Mouse (Mus musculus) CD4-positive, CD25-positive, alpha-beta regulatory T cell, adult 4 months (primary cell): ENCODE data around the gene Rabac1. TPM values are rescaled to one million over a fixed set of nuclear protein-coding genes. Genes with fewer than 3 reads are reported as not detected.
A peak's percentile ranks its signal among the peaks of the same experiment; 100 is the strongest.

Source experiments
- ATAC-seq: one replicate; pipeline ENCODE4 v1.8.0; 2017
- polyA plus RNA-seq, 2 experiments: library from polyadenylated mRNA; unstranded; fragments of 100-300 nt; shearing (Covaris generic); gene quantifications; one replicate each; pipeline ENCODE4 v1.2.1; 2017

Rabac1 gene
- polyA plus RNA-seq: 100 to 1,000 TPM; 187 to 237 TPM

GRCm38 (mm10) chr7:24971972-24972893 lies at the start of gene Rabac1:
Gene Rabac1 (minus strand): TSS chr7:24972754.
- ATAC-seq: peak; percentile 91

GRCm38 (mm10) chr7:25011592-25011991 lies 39.0 kb upstream of the Rabac1 start:
- no peak for ATAC-seq

DNA sequence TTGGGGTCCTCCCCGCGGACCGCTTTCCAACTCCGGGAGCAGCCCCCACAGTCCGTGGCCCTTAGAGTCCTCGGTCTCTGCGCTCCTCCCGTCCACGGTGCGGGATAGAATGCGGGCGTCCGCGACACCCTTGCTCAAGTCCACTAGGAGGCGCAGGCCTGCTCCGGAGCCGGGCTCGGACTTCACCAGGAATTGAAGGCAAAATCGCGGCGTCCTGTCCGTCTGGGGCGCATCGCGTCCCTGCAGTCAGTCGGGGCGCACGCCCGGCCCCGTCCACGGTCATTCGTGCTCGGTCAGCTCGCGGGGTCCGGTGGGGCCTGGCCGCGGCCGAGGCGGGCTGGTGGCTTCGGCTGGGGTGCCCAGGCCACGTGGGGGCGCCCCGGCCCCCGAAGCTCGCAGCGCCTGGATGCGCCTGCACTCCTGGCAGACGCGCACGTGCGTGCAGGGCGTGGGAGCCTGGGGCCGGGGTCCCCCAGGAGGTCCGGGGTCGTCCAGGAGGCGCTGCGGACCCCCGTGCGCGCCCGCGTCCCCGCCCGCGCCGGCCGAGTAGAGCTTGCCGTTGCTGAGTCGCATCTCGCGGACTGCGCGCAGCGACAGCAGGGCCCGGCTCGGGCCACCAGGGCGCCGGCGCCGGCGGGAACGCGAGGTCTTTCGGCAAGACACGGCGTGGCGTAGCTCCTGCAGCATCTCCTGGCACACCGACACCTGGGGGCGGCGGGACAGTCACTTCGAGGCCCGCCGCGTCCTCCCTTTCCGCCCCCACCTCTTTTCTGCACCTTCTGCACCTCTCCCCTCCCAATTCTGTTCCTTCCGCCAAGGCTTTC lies 37.7 kb upstream of the Rabac1 start:
- ATAC-seq: no peak

- no peak for ATAC-seq
Measured at GRCm38 (mm10) chr7:25009099-25009700, 36.6 kb upstream of the Rabac1 start.

GRCm38 (mm10) chr7:25008635-25009034 lies 36.1 kb upstream of the Rabac1 start:
- ATAC-seq: no peak

DNA sequence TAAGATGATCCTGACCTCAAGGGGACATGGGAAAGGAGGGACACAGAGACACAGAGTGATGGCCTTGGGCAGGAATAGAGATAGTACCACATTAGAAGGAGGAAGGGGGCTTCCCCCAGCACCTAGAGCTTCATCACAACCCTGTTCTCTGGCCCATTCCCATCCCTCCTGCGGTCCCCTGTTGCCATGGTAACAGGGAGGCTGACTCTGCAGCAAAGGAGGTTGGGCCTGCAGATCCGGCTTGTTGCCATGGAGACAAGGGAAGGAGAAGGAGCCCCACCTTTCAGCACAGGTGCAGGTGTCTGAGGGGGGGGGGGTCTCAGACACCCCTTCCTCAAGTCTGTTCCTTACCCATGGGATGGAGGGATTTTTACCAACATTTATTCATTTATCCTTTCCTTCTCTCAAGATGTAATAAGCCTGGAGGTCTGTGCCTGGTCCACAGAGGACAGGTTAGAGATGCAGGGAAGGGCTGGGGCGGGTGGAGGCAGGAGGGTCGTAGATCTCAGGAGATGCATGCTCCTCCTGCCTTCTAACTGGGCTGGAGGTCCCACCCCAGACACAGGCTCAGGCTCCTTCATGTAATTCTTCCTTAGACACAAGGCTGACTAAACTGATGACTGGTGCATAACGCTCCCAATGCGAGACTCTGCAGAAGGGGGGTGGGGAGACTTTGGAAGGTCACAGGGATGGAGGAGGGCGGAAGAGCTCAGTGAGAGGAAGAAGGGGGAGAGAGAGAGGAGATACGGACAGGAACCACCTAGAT lies 35.2 kb upstream of the Rabac1 start:
- no peak for ATAC-seq

GRCm38 (mm10) chr7:25006586-25007364 lies 34.2 kb upstream of the Rabac1 start:
- no peak for ATAC-seq

DNA sequence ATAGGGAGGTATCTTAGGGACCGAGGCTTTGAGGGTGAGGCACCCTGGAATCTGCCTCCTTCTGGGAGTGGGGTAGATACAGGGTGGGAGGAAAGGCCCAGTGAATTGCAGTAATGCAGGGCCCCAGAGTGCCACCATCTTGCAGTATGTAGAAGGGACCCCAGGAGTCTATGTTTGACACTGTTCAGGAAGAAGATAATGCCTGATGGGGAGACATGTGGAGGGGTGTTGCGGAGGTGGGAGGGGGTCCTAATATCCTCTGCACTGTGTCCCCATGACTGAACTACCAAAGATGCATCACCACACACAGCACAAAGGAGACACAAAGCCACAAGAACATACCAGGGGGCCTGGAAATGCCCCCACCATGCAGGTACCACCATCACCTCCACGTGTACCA lies 33.6 kb upstream of the Rabac1 start:
- ATAC-seq: no peak

- ATAC-seq: no peak
Measured at GRCm38 (mm10) chr7:25005421-25006065, 33.0 kb upstream of the Rabac1 start, which contains the start of gene Atp1a3. Gene Atp1a3 (minus strand): TSS chr7:25005958.

GRCm38 (mm10) chr7:25004806-25005205 lies 32.3 kb upstream of the Rabac1 start:
- no peak for ATAC-seq

DNA sequence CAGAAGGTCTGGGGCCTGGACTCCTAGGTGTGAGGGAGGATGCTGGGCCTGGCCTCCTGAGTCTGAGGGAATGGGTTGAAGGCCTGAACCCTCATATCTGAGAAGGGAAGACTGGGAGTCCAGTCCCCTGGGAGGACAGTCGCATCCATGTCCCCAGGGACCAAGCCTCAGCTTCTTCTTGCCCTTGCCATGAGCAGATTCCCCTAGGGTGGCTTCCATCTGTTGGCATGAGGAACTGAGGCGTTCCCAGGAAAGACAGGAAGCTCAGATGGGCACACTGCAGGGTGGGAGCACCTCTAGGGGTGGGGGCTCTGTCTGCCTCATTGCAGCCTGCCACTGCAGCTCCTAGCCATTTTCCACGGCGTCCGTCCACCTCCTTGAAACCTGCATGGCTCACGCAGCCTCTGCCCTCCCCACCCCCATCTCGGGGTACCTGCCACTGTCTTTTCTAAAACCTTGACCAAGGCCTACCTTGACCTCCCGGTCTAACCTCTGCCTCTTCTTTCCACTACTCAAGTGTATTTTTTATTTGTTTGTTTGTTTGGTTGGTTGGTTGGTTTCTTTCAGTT lies 31.4 kb upstream of the Rabac1 start:
- ATAC-seq: no peak

DNA sequence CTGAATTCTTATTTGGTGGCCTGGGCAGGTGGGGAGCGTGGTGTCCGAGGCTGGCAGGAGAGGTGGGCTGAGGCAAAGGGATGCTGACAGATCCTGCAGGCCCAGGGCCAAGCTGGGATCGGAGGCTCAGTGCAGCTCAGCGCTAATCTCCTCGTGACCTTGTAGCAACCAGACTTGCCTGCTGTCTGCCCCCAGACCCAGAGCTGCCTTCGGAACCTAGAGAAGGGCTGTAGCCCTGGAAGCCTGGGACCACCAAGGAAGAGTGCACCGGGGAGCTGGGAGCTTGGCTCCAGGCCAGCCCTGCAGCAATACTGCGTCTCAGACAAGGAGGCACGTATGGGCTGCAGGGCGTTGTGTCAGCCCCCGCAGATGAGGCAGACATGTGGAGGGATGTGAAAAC lies 30.7 kb upstream of the Rabac1 start:
- ATAC-seq: no peak

DNA sequence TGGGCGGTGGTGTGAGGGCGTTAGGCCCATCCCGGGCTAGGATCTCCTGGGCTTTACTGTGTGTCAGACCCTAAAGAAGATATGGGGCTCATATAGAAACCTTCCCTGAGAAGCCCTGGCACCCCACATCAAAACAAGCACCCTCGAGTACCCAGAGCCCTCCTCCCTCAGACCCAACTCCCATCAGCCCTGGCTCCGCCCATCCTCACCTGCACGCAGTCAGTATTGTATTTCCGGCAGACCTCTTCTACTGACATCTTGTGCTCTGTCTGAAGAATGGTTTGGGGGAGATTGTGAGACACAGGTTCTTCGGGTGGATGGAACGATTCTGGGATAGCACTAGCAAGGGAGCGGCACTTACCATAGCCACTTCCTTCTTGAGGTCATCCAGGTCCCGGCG lies 28.2 kb upstream of the Rabac1 start:
- peak; percentile 73 for ATAC-seq

- peak; percentile 29 for ATAC-seq
Measured at GRCm38 (mm10) chr7:25000211-25000610, 27.7 kb upstream of the Rabac1 start.

GRCm38 (mm10) chr7:24993081-24993480 lies 20.5 kb upstream of the Rabac1 start:
- no peak for ATAC-seq

DNA sequence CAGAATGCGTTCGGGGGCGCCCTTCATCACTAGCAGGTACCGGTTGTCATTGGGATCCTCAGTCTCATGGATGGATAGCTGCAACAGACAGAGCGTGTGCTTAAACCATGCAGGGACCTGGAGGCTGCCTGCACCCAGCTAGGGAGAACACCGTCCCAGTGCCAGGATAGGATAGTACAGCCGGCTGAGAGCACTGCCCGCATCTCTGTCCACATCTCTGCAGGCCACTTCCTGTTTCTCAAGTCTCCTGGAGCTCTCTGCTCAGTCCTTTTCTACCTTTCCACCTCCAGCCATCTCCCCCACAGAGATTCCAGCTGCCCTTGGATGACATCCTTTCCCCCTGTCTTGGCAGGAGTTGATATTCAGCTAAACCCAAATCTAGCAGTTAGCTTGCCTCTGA lies 17.9 kb upstream of the Rabac1 start:
- no peak for ATAC-seq

GRCm38 (mm10) chr7:24987941-24988340 lies 15.4 kb upstream of the Rabac1 start:
- no peak for ATAC-seq

DNA sequence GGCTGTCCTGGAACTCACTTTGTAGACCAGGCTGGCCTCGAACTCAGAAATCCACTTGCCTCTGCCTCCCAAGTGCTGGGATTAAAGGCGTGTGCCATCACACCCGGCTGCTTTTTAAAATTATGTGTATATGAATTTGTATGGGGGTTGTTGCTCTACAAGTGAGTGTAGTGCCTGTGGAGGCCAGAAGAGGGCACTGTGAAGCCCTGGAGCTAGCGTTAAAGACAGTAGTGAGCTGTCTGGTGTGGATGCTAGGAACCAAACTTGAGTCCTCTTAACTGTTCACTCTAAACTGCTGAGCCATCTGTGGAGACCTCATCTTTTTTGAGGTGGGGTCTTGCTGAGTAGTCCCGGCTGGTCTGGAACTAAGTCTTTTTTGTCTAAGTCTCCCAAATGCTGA lies 13.2 kb upstream of the Rabac1 start:
- no peak for ATAC-seq

DNA sequence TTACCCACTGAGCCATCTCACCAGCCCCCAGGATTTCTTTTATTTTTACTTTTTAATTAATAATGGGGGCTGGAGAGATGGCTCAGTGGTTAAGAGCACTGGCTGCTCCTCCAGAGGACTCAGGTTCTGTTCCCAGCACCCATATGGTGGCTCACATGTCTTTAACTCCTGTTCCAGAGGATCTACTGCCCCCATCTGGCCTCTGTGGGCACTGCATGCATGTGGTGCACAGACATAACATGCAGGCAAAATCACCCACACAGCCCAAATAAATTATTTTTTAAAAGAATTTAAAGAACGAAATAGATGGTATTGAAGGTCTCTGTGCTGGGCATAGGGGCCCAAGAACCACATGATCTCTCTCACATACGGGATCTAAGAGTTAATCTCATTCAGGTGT lies 11.8 kb upstream of the Rabac1 start:
- ATAC-seq: no peak

DNA sequence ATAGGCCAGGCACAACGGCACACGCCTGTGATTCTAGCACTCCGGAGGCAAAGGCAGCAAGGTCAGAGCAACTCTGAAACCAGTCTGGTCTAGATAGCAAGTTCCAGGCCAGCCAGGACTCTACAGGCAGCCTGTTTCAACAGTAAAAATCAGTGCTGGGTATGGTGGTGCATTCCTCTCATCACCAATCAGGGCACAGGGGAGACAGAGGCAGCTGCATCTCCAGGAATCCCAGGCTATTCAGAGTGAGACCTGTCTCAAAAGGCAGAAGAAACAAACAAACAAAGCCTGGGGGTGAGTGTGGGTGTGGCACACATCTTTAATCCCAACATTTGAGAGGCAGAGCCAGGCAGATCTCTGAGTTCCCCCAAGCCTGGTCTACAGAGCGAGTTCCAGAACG lies 10.8 kb upstream of the Rabac1 start:
- no peak for ATAC-seq

DNA sequence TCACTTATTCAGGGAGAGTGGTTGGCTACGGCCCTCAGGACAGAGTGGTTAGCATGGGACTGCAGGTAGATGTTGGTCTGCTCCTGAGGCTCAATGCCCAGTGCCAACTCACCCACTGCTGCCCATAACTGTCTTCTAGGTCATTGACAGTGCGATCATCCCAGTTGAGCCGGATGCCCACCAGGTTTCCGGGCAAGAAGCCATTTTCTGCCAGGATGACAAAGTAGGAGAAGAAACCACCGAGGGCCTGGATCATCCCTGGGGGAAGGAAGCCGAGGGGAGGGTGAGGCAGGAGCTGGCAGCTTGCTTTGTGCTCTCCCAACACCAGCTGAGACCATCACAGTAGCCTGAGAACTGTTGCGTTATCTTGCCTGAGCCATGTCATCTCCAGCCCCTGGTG lies 7.9 kb upstream of the Rabac1 start:
- ATAC-seq: no peak
